Mouse (Mus musculus): ENCODE measurements around the gene Vwce. TPM values are rescaled to one million over a fixed set of nuclear protein-coding genes. Genes with fewer than 3 reads are reported as not detected.

Vwce gene
- polyA plus RNA-seq, 1 experiment: not detected

GRCm38 (mm10) chr19:10688537-10689352 lies 54.7 kb downstream of the Vwce start, which contains the start of gene Vps37c:
Gene Vps37c (plus strand): TSS chr19:10688735.
- peak within 1 kb of the TSS; percentile 68 for H3K4me3 ChIP-seq (ENCODE audit: insufficient read depth, low read length)
- H3K27ac ChIP-seq (ENCODE audit: insufficient read depth, low read depth, low read length): peak within 1 kb of the TSS; percentile 84
- peaks cover 42% of the 10 kb centered on the region for H3K4me1 ChIP-seq (ENCODE audit: control insufficient read depth, insufficient read depth, low read length)
- TF ChIP-seq POLR2A (IDR thresholded peaks at IDR 0.05; ENCODE audit: borderline replicate concordance, low read depth, low read length): no peak
- TF ChIP-seq CTCF (IDR thresholded peaks at IDR 0.05; ENCODE audit: low read depth, low read length): no peak

- no peak for TF ChIP-seq CTCF (IDR thresholded peaks at IDR 0.05; ENCODE audit: low read depth, low read length)
- TF ChIP-seq POLR2A (IDR thresholded peaks at IDR 0.05; ENCODE audit: borderline replicate concordance, low read depth, low read length): no peak
- H3K27ac ChIP-seq (ENCODE audit: insufficient read depth, low read depth, low read length): peak overlapping the region; percentile 84
- peaks cover 47% of the 10 kb centered on the region for H3K4me1 ChIP-seq (ENCODE audit: control insufficient read depth, insufficient read depth, low read length)
- peak overlapping the region; percentile 68 for H3K4me3 ChIP-seq (ENCODE audit: insufficient read depth, low read length)
Observed at GRCm38 (mm10) chr19:10689470-10690166, 55.6 kb downstream of the Vwce start.

- Histone ChIP-seq H3K4me1 (ENCODE audit: control insufficient read depth, insufficient read depth, low read length) (peaks cover 52% of the 10 kb centered on the region), H3K27ac (ENCODE audit: insufficient read depth, low read depth, low read length) (peak overlapping the region; percentile 84), H3K4me3 (ENCODE audit: insufficient read depth, low read length) (peak overlapping the region; percentile 68)
- TF ChIP-seq POLR2A (IDR thresholded peaks at IDR 0.05; ENCODE audit: borderline replicate concordance, low read depth, low read length) (no peak), CTCF (IDR thresholded peaks at IDR 0.05; ENCODE audit: low read depth, low read length) (no peak)
Observed at GRCm38 (mm10) chr19:10690336-10690735, 56.3 kb downstream of the Vwce start.

- Histone ChIP-seq H3K4me1 (ENCODE audit: control insufficient read depth, insufficient read depth, low read length) (peaks cover 59% of the 10 kb centered on the region), H3K4me3 (ENCODE audit: insufficient read depth, low read length) (no peak overlapping the region), H3K27ac (ENCODE audit: insufficient read depth, low read depth, low read length) (no peak overlapping the region)
- TF ChIP-seq POLR2A (IDR thresholded peaks at IDR 0.05; ENCODE audit: borderline replicate concordance, low read depth, low read length) (no peak), CTCF (IDR thresholded peaks at IDR 0.05; ENCODE audit: low read depth, low read length) (no peak)
Observed at GRCm38 (mm10) chr19:10691121-10691520, 57.1 kb downstream of the Vwce start.

- peak overlapping the region; percentile 55 for H3K27ac ChIP-seq (ENCODE audit: insufficient read depth, low read depth, low read length)
- H3K4me3 ChIP-seq (ENCODE audit: insufficient read depth, low read length): no peak overlapping the region
- peaks cover 61% of the 10 kb centered on the region for H3K4me1 ChIP-seq (ENCODE audit: control insufficient read depth, insufficient read depth, low read length)
- TF ChIP-seq CTCF (IDR thresholded peaks at IDR 0.05; ENCODE audit: low read depth, low read length) (no peak), POLR2A (IDR thresholded peaks at IDR 0.05; ENCODE audit: borderline replicate concordance, low read depth, low read length) (no peak)
Observed at GRCm38 (mm10) chr19:10691660-10692059, 57.6 kb downstream of the Vwce start.

GRCm38 (mm10) chr19:10692361-10692760 lies 58.3 kb downstream of the Vwce start:
- no peak for TF ChIP-seq POLR2A (IDR thresholded peaks at IDR 0.05; ENCODE audit: borderline replicate concordance, low read depth, low read length)
- no peak for TF ChIP-seq CTCF (IDR thresholded peaks at IDR 0.05; ENCODE audit: low read depth, low read length)

GRCm38 (mm10) chr19:10693926-10694682 lies 60.1 kb downstream of the Vwce start:
- Histone ChIP-seq H3K4me1 (ENCODE audit: control insufficient read depth, insufficient read depth, low read length) (peaks cover 78% of the 10 kb centered on the region), H3K27ac (ENCODE audit: insufficient read depth, low read depth, low read length) (peak overlapping the region; percentile 97), H3K4me3 (ENCODE audit: insufficient read depth, low read length) (peak overlapping the region; percentile 45)
- no peak for TF ChIP-seq POLR2A (IDR thresholded peaks at IDR 0.05; ENCODE audit: borderline replicate concordance, low read depth, low read length)
- no peak for TF ChIP-seq CTCF (IDR thresholded peaks at IDR 0.05; ENCODE audit: low read depth, low read length)

More at GRCm38 (mm10) chr19:10692361-10692760, 58.3 kb downstream of the Vwce start:
- Histone ChIP-seq H3K27ac (ENCODE audit: insufficient read depth, low read depth, low read length) (peak overlapping the region; percentile 55), H3K4me1 (ENCODE audit: control insufficient read depth, insufficient read depth, low read length) (peaks cover 68% of the 10 kb centered on the region), H3K4me3 (ENCODE audit: insufficient read depth, low read length) (no peak overlapping the region)

- no peak for TF ChIP-seq CTCF (IDR thresholded peaks at IDR 0.05; ENCODE audit: low read depth, low read length)
- peaks cover 81% of the 10 kb centered on the region for H3K4me1 ChIP-seq (ENCODE audit: control insufficient read depth, insufficient read depth, low read length)
- H3K27ac ChIP-seq (ENCODE audit: insufficient read depth, low read depth, low read length): no peak overlapping the region
- no peak overlapping the region for H3K4me3 ChIP-seq (ENCODE audit: insufficient read depth, low read length)
Observed at GRCm38 (mm10) chr19:10695801-10696200, 61.8 kb downstream of the Vwce start.

- Histone ChIP-seq H3K27ac (ENCODE audit: insufficient read depth, low read depth, low read length) (peak overlapping the region; percentile 77), H3K4me1 (ENCODE audit: control insufficient read depth, insufficient read depth, low read length) (peaks cover 83% of the 10 kb centered on the region), H3K4me3 (ENCODE audit: insufficient read depth, low read length) (no peak overlapping the region)
- TF ChIP-seq CTCF (IDR thresholded peaks at IDR 0.05; ENCODE audit: low read depth, low read length) (no peak), POLR2A (IDR thresholded peaks at IDR 0.05; ENCODE audit: borderline replicate concordance, low read depth, low read length) (no peak)
Observed at GRCm38 (mm10) chr19:10698131-10698991, 64.3 kb downstream of the Vwce start.
